Mouse (Mus musculus) hindbrain, postnatal 0 days (tissue): ENCODE results near the gene Spry2. TPM values are rescaled to one million over a fixed set of nuclear protein-coding genes. Genes with fewer than 3 reads are reported as not detected.

Source experiments
- ATAC-seq: fragments of 200-750 bp; cut with Nextera tagmentation; 2 replicates; pipeline ENCODE4 v1.8.0; 2017; ENCODE audit warnings: mild to moderate bottlenecking, moderate TSS enrichment, moderate library complexity
- DNase-seq: peaks from one replicate; pipeline ENCODE4 v3.0.0-alpha.2; 2015; ENCODE audit warnings: low spot score
- H3K27ac ChIP-seq: fragments of 300-500 bp; sonication (generic); 2 replicates; pipeline ENCODE4 v1.5.1; 2014; ENCODE audit warnings: mild to moderate bottlenecking
- H3K27me3 ChIP-seq: fragments of 300-500 bp; sonication (generic); 2 replicates; pipeline ENCODE4 v1.6.1; 2014; ENCODE audit warnings: low read length, mixed read lengths; ENCODE audit not compliant: insufficient read depth
- H3K36me3 ChIP-seq: fragments of 300-500 bp; sonication (generic); 2 replicates; pipeline ENCODE4 v1.6.1; 2014; ENCODE audit warnings: low read length, mixed read lengths; ENCODE audit not compliant: insufficient read depth
- H3K4me1 ChIP-seq: fragments of 300-500 bp; sonication (generic); 2 replicates; pipeline ENCODE4 v1.6.1; 2014; ENCODE audit warnings: antibody characterized with exemption, low read length, mixed read lengths; ENCODE audit not compliant: insufficient read depth
- H3K4me2 ChIP-seq: fragments of 300-500 bp; sonication (generic); 2 replicates; pipeline ENCODE4 v1.6.1; 2014; ENCODE audit warnings: low read depth, mild to moderate bottlenecking, low read length, moderate library complexity, mixed read lengths
- H3K4me3 ChIP-seq: fragments of 300-500 bp; sonication (generic); 2 replicates; pipeline ENCODE4 v1.5.1; 2014; ENCODE audit warnings: low read length
- H3K9ac ChIP-seq: fragments of 300-500 bp; sonication (generic); replicated peaks from 2 replicates; pipeline ENCODE4 v1.6.1; 2014; ENCODE audit warnings: mild to moderate bottlenecking, low read length, moderate library complexity, mixed read lengths
- H3K9me3 ChIP-seq: fragments of 300-500 bp; sonication (generic); 2 replicates; pipeline ENCODE4 v1.6.1; 2016; ENCODE audit warnings: low read length, mixed read lengths
- CTCF ChIP-seq: IDR thresholded peaks from 2 replicates; pipeline ENCODE4 v1.5.1; 2016; ENCODE audit warnings: antibody characterized with exemption, control low read depth, low read depth
- WGBS: fragments of 180-500 bp; shearing (Covaris S2); extraction: QIAGEN DNeasy Blood & Tissue Kit; methylation state at CpG from one replicate; pipeline ENCODE4 v1.1.7; 2014; 5-methylcytosine and 5-hydroxymethylcytosine counted together
- polyA plus RNA-seq: library from polyadenylated mRNA; unstranded; fragments of >200 nt; fragmentation: Nextera tagmentation; extraction: Ambion mirVana; gene quantifications from 2 replicates; pipeline ENCODE4 v1.2.1, GENCODE M21; 2015
- total RNA-seq: library from RNA; depleted of rRNA; stranded (reverse); fragments of >200 nt; gene quantifications from 2 replicates; pipeline ENCODE4 v1.2.3, GENCODE M21; 2014

Spry2 gene
- total and polyA plus RNA-seq, 2 experiments from 2014 or later = 33.5 to 61.7 TPM

- H3K9me3 ChIP-seq = no peaks in the 10 kb centered on the region
- H3K9ac ChIP-seq = no peak overlapping the region; the same call in 1 of the 2 replicates
- no peak overlapping the region for H3K4me3 ChIP-seq
- H3K4me1 ChIP-seq = peaks cover 7% of the 10 kb centered on the region; the same call in 1 of the 2 replicates
- ATAC-seq (no peak), DNase-seq (no peak)
- H3K27me3 ChIP-seq = no peaks in the 10 kb centered on the region
- H3K36me3 ChIP-seq = no peaks in the 10 kb centered on the region
- TF ChIP-seq CTCF = no peak
- H3K4me2 ChIP-seq = peak overlapping the region; percentile 46
- H3K27ac ChIP-seq = peak overlapping the region; percentile 9; the same call in 1 of the 2 replicates
- 15% methylated on average over 8 of the region's 8 CpGs for WGBS
These were observed 24.6 kb upstream of the Spry2 start for GRCm38 (mm10) chr14:105921217-105921695.

DNA sequence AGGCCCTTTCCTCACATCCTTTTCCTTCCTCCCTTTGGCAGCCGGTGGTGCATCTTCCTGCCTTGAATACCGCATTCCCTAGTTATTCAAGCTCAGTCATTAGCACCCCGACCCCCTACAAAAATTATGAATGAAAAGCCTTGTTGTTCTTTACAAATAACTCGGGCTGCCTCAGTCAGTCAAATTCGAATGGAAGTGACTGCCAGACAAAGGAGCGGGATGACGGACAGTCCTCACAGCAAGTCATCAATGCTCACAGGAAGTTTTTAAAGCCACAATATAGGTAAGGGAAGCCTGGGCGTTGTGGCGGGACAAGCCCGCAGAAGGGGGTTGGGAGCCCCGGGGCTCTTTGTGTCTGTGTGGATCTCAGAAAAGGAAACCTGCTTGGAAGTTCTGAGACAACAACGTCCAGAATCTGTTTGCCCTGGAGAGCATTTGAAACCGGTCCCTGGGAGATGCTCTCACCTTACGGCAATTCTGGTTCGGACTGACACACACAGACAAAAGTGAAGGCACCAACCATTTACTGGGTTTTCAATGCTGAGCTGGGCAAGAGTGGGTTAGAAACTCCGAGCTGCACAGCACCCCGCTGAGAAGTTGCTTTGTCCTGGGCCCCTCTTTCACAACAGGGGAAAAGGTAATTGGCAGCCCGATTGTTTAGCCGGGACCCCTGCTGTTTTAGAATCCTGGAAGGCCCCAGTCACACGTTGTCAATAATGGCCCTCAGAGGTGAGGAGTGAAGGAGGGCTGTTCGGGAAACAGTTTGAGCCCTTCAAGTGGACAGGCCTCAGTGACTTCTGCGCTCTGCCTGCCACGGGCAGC is 24.0 kb upstream of the Spry2 start:
- Histone ChIP-seq H3K4me1 (peaks cover 7% of the 10 kb centered on the region; the same call in 1 of the 2 replicates), H3K9ac (peak overlapping the region; percentile 28; the same call in 1 of the 2 replicates), H3K36me3 (no peaks in the 10 kb centered on the region), H3K27ac (peak overlapping the region; percentile 9; the same call in 1 of the 2 replicates), H3K4me2 (peak overlapping the region; percentile 46), H3K9me3 (no peaks in the 10 kb centered on the region), H3K27me3 (no peaks in the 10 kb centered on the region), H3K4me3 (0 out of 2 replicates have a peak overlapping the region, but pooled peaks have one; percentile 12)
- peak; percentile 61 for ATAC-seq
- DNase-seq = peak; percentile 23
- WGBS = 7% methylated on average over 23 of the region's 23 CpGs
- no peak for TF ChIP-seq CTCF

GRCm38 (mm10) chr14:105907216-105907615 is 10.6 kb upstream of the Spry2 start:
- WGBS = 75% methylated on average over 6 of the region's 6 CpGs
- no peaks in the 10 kb centered on the region for H3K36me3 ChIP-seq
- no peak overlapping the region for H3K27ac ChIP-seq
- H3K9me3 ChIP-seq = no peaks in the 10 kb centered on the region
- no peak overlapping the region for H3K9ac ChIP-seq
- no peaks in the 10 kb centered on the region for H3K4me1 ChIP-seq
- DNase-seq = no peak
- H3K4me2 ChIP-seq = no peak overlapping the region
- no peak overlapping the region for H3K4me3 ChIP-seq
- TF ChIP-seq CTCF = no peak
- no peaks in the 10 kb centered on the region for H3K27me3 ChIP-seq
- no peak for ATAC-seq

DNA sequence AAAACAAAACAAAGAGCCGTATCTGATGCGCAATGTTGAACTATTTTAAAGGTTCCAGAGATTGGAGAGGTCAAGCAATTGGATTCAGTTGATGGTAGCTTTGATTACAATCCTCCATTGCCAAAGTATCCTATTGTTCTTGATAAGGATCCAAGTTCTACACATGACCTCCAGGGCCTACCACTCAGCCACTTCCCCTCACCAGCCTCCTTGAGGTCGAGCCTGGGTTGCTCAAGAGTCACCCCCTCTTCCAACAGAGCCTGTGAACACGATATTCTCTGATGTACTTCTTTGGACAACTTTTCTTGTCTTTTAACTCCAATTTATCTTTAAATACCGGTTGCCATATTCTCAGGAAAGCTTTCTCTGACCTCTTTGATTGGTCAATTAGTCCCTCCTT is 9.3 kb upstream of the Spry2 start:
- no peak for DNase-seq
- no peak for ATAC-seq
- no peak overlapping the region for H3K9ac ChIP-seq
- H3K4me1 ChIP-seq = no peaks in the 10 kb centered on the region
- no peak overlapping the region for H3K27ac ChIP-seq
- WGBS = 89% methylated on average over 5 of the region's 5 CpGs
- H3K4me2 ChIP-seq = no peak overlapping the region
- H3K9me3 ChIP-seq = no peaks in the 10 kb centered on the region
- no peak overlapping the region for H3K4me3 ChIP-seq
- H3K27me3 ChIP-seq = no peaks in the 10 kb centered on the region
- no peak for TF ChIP-seq CTCF
- H3K36me3 ChIP-seq = no peaks in the 10 kb centered on the region

DNA sequence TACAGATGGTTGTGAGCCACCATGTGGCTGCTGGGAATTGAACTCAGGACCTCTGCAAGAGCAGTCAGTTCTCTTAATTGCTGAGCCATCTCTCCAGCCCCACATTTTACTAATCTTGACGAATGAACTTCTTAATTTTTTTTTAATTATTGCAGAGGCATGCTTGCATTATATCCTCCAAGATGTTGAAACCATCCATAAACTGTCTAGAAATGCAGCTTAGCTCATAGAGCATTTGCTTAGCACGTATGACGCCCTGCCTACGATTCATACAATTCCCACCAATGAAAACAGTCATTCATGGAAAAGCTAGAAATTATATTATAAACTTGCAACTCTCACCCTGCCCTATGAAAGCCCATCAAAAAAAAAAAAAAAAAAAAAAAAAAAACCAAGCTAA is 8.9 kb upstream of the Spry2 start:
- no peak overlapping the region for H3K27ac ChIP-seq
- H3K4me3 ChIP-seq = no peak overlapping the region
- H3K4me2 ChIP-seq = no peak overlapping the region
- ATAC-seq (no peak), DNase-seq (no peak)
- H3K4me1 ChIP-seq = no peaks in the 10 kb centered on the region
- 95% methylated on average over 4 of the region's 4 CpGs for WGBS
- H3K9me3 ChIP-seq = no peaks in the 10 kb centered on the region
- no peaks in the 10 kb centered on the region for H3K36me3 ChIP-seq
- H3K27me3 ChIP-seq = no peaks in the 10 kb centered on the region
- no peak overlapping the region for H3K9ac ChIP-seq
- no peak for TF ChIP-seq CTCF

DNA sequence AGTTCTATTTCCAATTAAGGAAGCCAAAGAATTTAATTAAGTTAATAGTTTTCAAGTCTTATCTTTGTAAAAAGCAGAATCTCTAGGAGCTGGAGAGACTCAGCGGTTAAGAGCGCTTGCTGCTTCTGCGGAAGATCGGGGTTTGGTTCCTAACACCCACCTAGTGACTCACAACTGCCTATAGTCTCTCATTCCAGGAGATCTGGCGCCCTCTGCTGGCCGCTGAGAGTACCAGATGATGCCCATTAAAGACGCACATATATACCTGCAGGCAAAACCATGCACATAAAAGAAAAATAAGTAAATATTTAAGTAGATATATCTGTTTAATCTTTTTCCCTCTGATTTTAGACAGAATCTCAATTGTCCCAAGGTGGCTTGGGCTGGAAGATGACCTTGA is 6.2 kb upstream of the Spry2 start:
- H3K27me3 ChIP-seq = no peaks in the 10 kb centered on the region
- H3K9ac ChIP-seq = no peak overlapping the region
- ATAC-seq (no peak), DNase-seq (no peak)
- no peaks in the 10 kb centered on the region for H3K9me3 ChIP-seq
- no peaks in the 10 kb centered on the region for H3K4me1 ChIP-seq
- no peak overlapping the region for H3K4me2 ChIP-seq
- TF ChIP-seq CTCF = peak; percentile 51
- H3K36me3 ChIP-seq = no peaks in the 10 kb centered on the region
- H3K4me3 ChIP-seq = no peak overlapping the region
- H3K27ac ChIP-seq = no peak overlapping the region
- 88% methylated on average over 7 of the region's 7 CpGs for WGBS

DNA sequence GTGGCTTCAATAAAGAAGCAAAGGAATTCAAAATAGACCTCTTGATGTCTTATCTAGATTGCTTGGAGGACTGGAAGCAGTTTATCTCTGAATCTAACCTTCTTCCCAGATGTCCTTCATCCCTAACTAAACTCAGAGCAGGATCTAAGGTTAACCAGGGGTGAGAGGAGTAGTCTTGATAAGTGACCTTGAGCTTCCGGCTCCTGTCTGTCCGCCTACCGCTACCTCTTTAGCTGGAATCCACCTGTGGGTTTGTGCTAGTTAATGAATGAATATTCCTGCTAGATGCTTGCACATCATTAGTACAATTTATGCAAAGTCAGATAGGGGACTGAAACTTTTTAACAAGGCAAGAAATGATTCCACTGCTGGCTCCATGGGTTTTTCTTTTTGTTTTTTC is 4.2 kb upstream of the Spry2 start:
- Histone ChIP-seq H3K36me3 (no peaks in the 10 kb centered on the region), H3K9me3 (no peaks in the 10 kb centered on the region), H3K27me3 (no peaks in the 10 kb centered on the region), H3K27ac (no peak overlapping the region), H3K4me3 (no peak overlapping the region), H3K4me2 (no peak overlapping the region), H3K4me1 (no peaks in the 10 kb centered on the region), H3K9ac (no peak overlapping the region)
- no peak for TF ChIP-seq CTCF
- 95% methylated on average over 3 of the region's 3 CpGs for WGBS
- ATAC-seq = no peak
- no peak for DNase-seq
